Mouse (Mus musculus) c-Kit-positive CD71-negative TER-119-negative erythroid progenitor cells, embryonic 14.5 days (primary cell): ENCODE data around the gene Dnaic1.

Experiments used
- DNase-seq: peaks from one replicate; pipeline ENCODE4 v3.0.0-alpha.2; 2013; ENCODE audit warnings: low read depth

Gene Dnaic1

GRCm38 (mm10) chr4:41635906-41636305 is 66.3 kb downstream of the Dnaic1 start:
- DNase-seq, result no peak

- no peak for DNase-seq
Measured at GRCm38 (mm10) chr4:41636366-41636765, 66.8 kb downstream of the Dnaic1 start.

GRCm38 (mm10) chr4:41636882-41637635 is 67.5 kb downstream of the Dnaic1 start:
- no peak for DNase-seq

DNA sequence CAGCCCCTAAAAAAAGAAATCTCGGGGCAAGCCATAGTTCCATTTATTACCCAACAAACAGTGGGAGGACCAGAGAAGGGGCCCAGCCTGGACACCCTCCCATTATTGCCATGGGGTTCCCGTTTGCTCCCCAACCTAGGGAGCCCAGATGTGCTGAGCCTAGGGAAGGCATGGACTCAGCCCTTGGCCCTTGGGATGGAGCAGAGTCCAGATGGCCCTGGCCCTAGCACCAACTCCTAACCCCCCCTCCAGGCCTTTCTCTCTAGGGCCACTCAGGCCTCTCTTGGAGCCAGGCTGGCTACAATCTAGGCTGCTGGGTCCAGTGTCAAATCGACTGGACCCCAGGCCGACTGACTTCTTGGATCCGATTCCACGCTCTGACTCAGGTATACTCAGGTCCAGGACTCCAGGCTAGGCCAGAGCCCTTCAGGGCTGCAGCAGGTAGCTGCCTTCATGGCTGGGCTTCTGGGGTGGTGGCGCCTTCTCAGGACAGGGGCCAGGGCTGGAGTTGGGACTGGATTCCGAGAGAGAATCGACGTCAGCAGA is 68.7 kb downstream of the Dnaic1 start:
- DNase-seq, result no peak

DNA sequence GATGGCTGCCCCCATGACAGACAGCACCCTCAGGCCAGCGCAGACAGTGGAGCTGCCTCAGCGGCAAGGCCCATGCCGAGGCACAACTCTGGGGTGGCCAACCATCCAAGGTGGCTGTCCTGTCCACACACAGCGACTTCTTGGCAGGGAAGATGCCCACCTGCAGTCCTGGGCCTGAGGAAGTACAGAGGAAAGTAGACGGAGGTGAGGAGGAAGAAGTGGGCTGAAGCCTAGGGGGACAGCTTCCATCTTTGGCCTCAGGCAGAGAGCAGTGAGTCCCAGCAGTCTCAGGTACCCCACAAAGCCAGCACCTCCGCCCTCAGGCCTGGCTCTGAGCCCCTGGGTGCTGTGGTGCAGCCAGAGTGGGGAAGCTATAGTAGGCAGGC is 69.2 kb downstream of the Dnaic1 start:
- no peak for DNase-seq

DNA sequence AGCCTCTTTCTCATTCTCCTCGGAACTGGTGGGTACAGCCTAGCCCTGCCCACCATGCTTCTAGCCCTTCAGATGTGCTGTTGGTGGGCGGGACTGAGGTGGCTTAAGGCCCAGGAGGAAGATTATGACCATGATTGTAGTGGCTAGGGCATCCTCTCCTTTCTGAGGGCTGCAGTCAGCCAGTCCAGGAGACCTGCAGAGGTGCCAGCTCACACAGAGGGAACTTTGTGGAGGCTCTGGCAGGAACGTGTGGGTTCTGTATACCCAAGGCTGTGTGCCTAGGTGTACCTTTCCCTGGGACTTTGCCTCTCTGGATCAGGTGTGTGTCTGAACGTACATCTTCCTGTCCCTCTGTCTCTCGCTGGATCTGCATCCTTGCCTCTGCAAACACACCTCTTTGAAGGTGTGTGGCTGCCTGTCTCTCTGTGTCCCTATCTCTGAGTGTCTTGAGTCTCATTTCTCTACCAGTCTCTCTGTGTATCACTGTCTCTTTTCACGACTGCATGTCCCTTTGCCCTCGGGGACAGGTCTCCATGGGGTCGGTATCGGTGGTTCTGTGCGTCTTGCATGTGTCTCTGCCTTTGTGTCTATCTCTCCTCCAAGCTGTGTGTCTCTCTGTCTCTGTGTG is 69.8 kb downstream of the Dnaic1 start:
- DNase-seq, result no peak

DNA sequence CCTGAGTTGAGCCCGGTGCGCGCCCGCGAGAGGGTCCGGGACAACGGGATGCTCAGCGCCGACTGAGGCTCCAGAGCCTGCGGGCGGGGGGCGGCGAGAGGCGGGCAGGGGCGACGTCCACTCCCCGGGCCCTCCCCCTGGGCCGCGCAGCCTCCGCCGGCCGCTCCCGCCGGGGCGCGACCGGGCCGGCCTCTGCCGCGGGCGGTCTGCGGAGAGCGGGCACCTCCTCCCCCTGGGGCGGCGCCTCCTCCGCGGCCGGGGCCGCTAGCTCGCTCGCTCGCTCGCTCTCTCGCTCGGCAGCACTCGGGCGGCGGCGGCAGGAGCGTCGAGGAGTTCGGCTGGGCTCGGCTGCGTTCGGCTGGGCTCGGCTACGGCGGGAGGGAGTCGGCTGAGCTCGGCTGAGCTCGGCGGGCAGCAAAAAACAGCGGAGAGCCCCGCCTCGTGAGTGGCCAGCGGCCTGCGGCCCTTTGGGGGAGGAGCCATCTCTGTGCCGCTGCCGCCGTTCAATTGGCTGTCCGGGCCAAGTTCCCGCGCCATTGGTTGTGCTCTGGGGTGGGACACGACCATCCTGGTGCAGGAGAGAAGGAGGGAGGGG is 70.4 kb downstream of the Dnaic1 start, which contains the start of gene Enho:
Gene Enho (minus strand): TSS at position 412 of the 595 bp plus-strand sequence.
- peak; percentile 85 for DNase-seq

DNA sequence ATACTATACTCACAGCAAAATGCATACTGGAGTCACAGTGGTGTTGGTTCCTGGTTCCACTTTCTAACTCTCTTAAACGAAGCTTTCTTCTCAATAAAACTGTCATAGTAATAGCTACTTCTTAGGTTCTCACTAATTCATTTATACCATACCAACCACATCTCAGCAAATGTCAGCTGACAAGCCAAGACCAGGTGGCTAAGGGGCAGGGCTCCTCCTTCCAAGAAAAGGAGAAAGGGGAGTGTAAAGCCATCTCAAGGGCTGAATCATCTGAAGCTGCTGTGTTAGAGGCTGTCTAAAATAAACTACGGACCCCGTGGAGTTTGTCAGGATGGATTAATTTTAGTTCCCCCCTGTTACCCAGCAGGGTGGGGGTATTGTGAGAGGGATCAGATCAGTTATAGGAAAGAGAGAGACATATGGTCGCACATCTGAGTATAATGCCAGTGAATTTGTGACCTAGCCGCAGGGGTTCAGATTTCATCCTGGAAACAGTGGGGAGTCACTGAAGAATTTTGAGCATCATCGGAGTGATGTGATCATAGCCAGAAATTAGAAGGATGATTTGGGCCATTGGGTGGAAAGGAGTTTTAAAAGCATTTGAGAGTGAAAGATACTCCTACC is 71.7 kb downstream of the Dnaic1 start:
- no peak for DNase-seq

DNA sequence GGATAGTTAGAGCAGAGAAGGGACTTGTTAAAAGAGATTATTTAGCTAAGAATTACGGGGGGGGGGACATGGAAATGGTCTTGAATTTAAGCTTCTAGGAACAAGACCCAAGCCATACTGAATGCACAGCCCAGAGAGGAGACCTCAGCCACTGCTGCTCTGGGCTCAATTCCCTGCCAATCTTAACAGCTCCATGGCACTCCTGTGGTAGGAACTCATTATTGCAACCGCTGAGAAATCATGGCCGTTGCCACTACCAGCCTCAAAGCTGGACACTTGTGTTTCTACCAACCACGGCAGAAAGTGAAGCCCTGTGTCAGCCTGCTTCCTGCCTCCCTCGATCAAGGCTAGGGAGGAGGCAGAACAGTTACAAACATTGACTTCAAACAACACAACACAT is 75.9 kb downstream of the Dnaic1 start:
- no peak for DNase-seq

DNA sequence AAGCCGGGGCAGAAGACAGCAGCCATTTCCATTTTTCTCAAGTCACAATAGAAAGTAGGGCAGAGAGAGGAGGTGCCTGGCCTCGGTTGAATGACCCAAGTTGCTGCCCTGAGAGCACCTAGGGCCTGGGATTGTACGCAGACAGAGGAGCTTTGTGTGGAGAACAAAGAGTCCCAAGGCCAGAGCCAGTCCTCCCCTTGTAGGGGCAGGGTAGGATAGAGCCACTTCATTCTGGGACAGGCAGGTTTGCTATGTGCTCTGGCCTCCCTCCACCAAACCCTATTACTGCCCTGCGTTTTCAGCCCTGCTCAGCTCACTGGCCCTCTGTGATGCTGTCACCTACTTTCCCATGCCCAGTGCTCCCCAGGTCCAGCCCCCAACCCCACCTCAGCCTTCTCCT is 78.6 kb downstream of the Dnaic1 start:
- DNase-seq, result no peak

DNA sequence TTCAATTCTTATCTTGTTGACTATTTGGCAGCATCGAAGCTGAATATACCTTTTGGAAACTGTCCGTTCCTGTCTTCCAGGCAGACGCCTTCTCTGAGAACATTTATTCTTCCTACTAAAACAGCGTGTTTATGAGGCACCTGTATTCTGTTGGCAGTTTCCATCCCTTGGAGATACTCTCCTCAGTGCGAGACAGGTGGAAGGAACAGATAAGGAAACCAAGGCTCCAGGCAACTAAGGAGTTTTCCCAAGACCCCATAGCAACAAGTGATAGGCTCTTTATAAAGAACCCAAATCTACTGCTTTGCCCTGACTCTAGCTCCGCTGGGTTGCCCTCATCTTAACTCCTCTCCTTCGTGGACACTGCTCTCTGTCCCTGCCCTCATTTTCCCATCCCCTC is 79.1 kb downstream of the Dnaic1 start:
- DNase-seq, result no peak

- peak; percentile 55 for DNase-seq
Measured at GRCm38 (mm10) chr4:41653296-41653695, 83.7 kb downstream of the Dnaic1 start.

- no peak for DNase-seq
Measured at GRCm38 (mm10) chr4:41653730-41654129, 84.2 kb downstream of the Dnaic1 start.

- DNase-seq, result no peak
Measured at GRCm38 (mm10) chr4:41654217-41654616, 84.6 kb downstream of the Dnaic1 start.

- DNase-seq, result no peak
Measured at GRCm38 (mm10) chr4:41655525-41655924, 86.0 kb downstream of the Dnaic1 start.

DNA sequence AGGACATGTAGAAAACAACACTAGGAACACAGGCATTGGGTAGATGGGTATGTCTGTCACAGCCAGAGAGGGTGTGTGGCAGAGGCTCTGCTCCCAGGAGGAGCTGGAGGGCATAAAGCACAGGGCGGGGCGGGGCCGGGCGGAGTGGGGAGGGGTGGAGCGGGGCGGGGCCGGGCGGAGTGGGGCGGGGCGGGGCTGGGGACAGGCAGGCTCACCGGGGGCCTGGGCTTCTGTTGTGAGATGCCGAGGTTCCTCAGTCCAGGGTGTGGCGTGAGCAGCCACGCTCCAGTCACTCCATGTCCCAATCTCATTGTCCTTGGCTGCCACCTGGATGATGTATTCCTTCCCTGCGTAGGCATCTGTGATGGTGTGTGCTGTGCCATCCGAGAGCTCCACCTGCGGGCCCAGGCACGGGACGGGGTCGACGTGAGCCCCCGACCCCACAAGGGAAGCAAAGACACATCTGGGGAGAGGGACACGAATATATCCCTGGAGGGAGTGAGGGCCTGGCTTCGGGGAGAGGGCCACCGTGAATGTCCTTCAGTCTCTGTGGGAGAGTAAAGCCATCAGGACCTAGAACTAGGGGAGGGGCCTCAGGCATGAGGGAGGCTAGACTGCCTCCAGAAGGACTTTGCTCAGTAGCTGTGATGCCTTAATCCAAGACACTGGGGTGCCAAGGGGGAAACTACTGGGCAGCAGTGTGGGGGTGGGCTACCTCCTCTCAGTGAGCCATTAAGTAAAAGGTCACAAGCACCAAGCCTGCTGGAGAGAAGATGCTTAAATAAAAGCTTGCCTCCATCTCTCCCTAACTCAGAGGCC is 89.2 kb downstream of the Dnaic1 start:
- DNase-seq, result no peak

DNA sequence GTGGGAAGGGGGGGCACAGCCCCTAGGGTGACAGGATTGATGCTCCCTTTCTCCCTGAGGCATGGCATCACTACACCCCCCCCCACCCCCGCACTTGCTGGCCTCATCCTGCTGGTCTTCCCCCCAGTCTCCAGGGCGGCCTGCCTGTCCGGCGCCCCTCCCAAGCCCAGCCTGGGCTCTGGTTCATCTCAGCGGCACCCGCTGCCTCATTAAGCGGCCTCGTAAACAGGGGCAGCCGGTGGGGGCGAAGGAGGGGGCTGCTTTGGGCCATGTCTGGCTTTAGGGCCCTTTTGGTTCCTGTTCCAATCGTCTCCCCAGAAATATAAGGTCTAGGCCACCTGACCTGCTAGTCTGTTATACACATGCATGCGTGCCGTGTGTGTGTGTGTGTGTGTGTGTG is 90.0 kb downstream of the Dnaic1 start:
- no peak for DNase-seq

DNA sequence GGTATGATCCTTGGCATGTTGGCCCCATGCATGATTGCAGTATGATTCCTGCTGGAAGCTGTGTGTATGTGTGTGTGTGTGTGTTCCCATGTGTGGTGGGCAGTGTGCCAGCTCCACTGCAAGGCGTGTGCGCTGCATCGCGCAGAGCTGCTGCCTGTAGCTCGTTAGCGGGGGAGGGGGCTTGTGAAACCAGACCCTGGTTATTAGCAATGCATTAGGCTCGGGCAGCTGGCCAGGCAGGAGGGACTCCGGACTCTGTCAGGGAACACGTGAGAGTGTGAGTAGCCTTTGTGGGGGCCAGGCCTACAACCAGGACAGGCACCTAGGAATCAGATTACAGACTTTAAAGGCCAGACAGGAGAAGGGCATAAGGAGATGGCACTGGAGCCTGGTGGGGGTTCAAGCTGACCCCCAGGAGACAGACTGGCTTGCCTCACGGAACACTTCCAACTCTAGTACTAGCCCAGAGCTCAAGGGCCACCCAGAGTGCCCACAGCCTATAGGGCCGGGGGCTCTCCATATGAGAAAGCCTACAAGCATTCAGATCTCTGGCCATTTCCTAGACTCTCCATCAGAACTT is 91.4 kb downstream of the Dnaic1 start:
- no peak for DNase-seq

- DNase-seq, result no peak
Measured at GRCm38 (mm10) chr4:41662723-41663122, 93.1 kb downstream of the Dnaic1 start.

DNA sequence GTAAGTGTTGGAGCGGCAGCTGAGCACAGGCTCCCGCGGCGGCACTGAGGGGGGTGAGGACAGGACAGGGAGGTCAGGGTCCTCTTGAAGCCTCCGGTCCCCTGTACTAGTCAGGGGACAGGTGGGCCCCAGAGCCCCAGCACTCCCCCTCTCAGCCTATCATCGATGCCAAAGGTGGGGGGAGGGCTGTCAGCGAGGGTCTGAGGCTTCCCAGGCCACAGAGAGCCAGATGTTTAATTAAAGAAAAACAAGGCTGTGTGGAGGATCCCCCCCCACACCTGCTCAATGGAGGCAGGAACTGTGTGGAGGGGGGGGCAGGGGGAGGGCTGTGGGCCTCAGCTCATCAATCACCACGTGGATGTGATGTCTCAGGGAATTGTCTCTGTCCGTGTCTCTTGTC is 94.0 kb downstream of the Dnaic1 start:
- DNase-seq, result no peak

DNA sequence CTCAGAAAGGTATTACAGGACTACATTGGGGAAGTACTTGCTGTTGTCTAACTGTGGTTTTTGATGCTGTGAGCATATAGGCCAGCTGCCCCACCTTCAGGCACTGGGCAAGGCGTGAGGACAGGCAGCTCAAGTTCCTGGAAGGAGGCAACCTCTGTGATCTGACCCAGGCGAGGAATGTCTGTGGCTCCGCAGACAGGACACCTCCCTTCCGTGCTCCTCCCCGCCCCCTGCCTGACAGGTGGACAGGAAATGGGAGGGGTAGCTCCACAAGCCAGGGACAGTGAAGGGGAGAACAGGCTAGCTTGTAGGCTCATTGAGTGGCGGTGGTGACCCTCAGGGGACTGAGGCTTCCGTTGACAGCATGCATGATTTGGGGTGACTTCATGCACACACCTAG is 95.0 kb downstream of the Dnaic1 start:
- DNase-seq, result no peak
